Mouse (Mus musculus) bone marrow macrophage, adult 2 months (primary cell): ENCODE measurements at regions not wholly inside any gene's neighbourhood (a gene's known extent, or its start where the extent isn't known, plus 50 kb on each side); places are given as distances from the start of the nearest gene placed in this dataset.

Experiments used
- H3K27ac ChIP-seq: 2 replicates; pipeline ENCODE4 v1.5.1; 2012; ENCODE audit warnings: low read depth, low read length; ENCODE audit not compliant: insufficient read depth
- H3K4me1 ChIP-seq: 2 replicates; pipeline ENCODE4 v1.6.1; 2012; ENCODE audit warnings: low read length; ENCODE audit not compliant: control insufficient read depth, insufficient read depth
- H3K4me3 ChIP-seq: 2 replicates; pipeline ENCODE4 v1.5.1; 2012; ENCODE audit warnings: mild to moderate bottlenecking, low read length, moderate library complexity; ENCODE audit not compliant: insufficient read depth
- CTCF ChIP-seq: IDR thresholded peaks from 2 replicates; pipeline ENCODE4 v1.5.1; 2012; ENCODE audit warnings: low read depth, mild to moderate bottlenecking, low read length, moderate library complexity
- POLR2A ChIP-seq: IDR thresholded peaks from 2 replicates; pipeline ENCODE4 v1.6.1; 2012; ENCODE audit warnings: mild to moderate bottlenecking, low read depth, low read length, borderline replicate concordance

DNA sequence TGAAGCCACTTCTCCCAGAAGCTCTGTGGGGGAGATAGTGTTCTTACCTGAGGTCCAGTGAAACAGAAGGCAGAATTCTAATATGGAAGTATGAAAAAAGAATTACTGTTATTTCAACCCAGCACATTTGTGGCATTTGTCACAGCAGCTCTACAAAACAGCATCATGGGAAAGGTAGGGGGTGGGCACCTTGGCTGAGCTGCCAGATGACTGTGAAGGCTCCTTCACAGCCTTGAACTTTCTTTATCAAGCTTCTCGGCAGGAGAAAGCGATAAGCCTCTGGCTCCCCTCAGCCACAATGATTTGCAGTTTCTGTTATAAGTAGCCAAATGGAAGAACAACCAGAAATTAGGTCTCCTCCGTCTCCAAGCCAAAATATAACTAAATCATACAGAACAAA, 249.5 kb downstream of the Spry2 start:
- no peaks in the 10 kb centered on the region for H3K4me1 ChIP-seq
- no peak overlapping the region for H3K27ac ChIP-seq
- no peak overlapping the region for H3K4me3 ChIP-seq
- TF ChIP-seq CTCF: no peak
- no peak for TF ChIP-seq POLR2A

DNA sequence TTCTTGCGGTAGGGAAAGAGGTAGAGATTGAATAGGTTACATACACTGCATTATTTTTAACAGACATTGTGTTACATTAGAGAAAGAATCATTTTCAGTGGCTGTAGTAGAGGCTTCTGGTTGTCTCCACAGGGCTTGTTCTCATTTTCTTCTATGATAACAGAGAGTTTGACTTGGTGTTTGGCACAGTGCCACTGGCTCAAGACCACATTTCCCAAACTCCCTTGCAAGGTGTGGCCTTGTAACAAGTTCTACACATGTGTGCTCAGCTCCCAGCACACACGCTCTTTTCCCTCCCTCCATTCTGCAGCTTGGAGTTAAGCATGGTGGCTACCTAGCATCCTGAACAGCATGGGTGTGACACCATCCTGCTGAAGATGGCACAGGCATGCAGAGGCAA, 252.2 kb downstream of the Spry2 start:
- H3K4me1 ChIP-seq: no peaks in the 10 kb centered on the region
- H3K27ac ChIP-seq: no peak overlapping the region
- TF ChIP-seq CTCF: no peak
- no peak for TF ChIP-seq POLR2A
- H3K4me3 ChIP-seq: no peak overlapping the region

DNA sequence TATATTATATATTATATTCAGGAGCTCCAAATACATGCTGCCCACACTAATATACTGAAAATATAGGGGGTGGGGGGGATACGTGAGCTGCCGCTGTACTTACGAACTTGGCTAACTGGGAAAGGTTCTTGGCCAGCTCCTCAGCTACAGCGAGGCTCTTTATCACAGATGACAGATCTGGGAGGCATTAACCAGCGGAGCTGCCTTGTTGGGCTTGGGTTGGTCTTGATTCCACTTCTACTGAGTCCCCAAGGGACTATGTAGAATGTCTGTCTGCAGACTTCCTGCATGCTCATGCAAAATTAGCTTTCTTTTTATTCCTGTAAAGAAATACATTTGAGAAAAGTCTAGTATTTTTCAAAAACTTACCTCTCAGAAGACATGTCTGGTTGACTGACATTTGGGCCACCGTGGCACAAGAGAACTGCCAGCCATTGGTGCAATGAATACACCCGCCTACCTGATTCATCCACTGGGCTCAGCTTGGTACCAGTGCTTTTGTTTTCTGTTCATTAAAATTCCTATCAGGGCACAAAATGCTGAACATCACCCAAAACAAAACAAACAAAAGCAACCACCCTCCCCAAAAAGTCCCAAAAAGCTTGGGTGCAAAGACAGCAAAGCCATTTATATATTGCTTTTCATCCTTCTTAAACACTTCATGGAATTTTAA, 253.2 kb downstream of the Spry2 start:
- no peak for TF ChIP-seq CTCF
- no peak for TF ChIP-seq POLR2A
- peaks cover under 1% of the 10 kb centered on the region; the same call in 1 of the 2 replicates for H3K4me1 ChIP-seq
- no peak overlapping the region for H3K4me3 ChIP-seq
- H3K27ac ChIP-seq: no peak overlapping the region

DNA sequence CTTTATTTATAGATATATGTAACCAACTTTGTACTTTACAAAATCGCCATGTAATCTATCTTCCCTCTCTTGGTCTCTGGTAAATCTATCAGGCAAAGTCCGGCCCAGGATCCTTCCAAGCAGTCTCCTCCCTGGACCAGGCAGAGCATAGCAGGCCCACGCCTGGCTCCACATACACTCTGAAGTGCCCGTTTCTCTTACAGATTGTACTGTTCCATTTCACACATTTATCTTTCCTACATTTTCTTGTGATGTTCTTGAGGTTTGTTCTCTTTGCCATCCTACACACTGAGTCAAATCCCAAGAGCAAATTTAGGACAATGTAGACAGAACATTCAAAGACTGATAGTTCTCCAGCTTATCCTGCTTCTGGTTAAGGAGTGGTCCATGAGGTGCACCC, 264.3 kb downstream of the Spry2 start:
- Histone ChIP-seq H3K4me1 (0 out of 2 replicates have a peak, but pooled peaks cover 3% of the 10 kb centered on the region), H3K27ac (no peak overlapping the region), H3K4me3 (no peak overlapping the region)
- TF ChIP-seq CTCF: no peak
- TF ChIP-seq POLR2A: no peak

DNA sequence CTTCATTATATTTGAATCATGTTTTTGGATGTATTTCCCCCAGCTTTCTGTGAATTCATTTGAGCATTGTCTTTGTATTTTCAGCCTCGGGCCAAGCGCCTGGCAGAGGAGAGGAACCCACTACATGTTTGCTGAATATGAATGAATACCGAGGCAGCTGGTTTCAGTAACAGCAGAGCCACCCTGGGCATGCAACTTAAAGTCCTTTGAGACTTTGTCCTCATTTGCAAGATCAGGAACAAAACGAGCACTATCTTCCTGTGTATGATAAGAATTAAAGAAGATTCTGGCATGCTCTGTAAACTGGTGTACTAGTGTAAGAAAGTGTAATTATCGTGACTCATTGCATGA, 265.0 kb downstream of the Spry2 start:
- H3K4me3 ChIP-seq: no peak overlapping the region
- H3K4me1 ChIP-seq: 0 out of 2 replicates have a peak, but pooled peaks cover 3% of the 10 kb centered on the region
- H3K27ac ChIP-seq: no peak overlapping the region
- TF ChIP-seq POLR2A (no peak), CTCF (no peak)

DNA sequence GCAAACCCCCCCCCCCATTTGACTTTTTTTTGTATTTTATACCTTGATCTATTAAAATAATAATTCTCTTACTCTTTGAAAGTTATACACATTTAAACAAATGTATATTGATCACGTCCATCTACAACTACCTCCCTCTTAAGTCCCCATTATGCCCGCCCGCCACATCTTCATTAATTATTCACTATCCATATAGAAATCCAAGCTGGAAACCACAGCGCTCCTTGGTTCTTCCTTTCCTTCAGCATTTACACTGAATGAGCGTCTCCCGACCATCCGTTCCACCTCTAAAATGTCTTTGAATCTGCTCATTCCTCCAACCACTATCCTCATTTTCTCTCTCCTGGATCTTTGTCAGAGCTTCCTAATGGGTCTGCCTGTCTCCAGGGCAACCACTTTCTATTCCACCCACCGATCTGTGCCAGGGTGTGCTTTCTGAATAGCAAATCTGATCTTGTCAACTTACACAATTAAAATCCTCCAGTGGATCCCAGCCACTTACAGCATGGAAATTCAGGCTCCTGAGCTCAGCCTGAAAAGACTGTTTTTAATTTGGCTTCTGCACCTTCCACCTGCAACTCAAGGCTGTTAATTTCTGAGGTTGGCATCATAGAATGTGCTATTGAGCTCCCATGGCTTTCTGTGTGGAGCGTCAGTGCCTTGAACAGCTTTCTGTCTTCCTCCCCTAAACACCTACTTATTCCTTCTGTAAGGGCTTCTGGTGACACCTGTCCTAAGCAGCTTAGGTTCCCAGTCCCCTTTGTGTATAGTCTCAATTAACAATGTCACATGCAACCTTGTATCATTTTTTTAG, 265.5 kb downstream of the Spry2 start:
- no peak for TF ChIP-seq CTCF
- TF ChIP-seq POLR2A: no peak
- H3K4me1 ChIP-seq: 0 out of 2 replicates have a peak, but pooled peaks cover 3% of the 10 kb centered on the region

DNA sequence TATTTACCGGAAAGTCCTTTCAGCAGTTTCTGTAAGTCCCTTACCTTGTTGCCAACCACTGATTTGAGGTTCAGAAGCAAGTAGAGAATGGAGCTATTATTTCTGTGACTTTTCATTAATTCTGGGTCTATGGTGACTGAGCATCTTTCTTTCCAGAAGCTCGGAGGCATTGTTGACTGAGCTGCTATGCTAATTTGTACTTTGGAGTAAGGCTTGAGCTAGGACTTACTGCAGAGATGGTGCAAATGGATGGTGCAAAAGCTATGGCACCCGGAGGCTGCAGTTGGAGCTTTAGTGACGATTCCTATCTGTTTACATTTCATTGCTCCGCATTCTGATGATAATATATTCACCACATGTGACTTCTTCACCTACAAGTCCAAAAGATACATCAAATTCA, 266.2 kb downstream of the Spry2 start:
- no peak overlapping the region for H3K27ac ChIP-seq
- H3K4me1 ChIP-seq: 0 out of 2 replicates have a peak, but pooled peaks cover 3% of the 10 kb centered on the region
- no peak overlapping the region for H3K4me3 ChIP-seq
- TF ChIP-seq POLR2A (no peak), CTCF (no peak)

More for the DNA sequence above, 265.5 kb downstream of the Spry2 start:
- Histone ChIP-seq H3K4me3 (no peak overlapping the region), H3K27ac (no peak overlapping the region)

DNA sequence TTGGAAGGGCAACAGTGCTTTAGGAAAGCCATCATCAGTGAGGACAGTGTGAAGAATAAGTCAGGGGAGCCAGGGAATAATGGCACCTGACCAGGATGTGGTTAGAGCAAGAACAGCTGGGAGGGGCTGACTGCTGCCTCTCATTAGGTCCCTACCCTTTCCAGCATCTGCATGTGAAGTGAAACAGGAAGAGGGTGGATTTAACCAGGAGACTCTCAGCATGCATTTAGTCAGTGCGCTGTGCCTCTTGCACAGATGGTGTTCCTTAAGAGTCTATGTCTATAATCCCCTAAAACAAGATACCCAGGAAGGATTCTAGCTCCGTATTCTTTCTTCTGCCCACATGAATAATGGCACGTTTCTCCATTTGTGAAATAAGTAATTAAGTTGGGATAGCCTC, 267.9 kb downstream of the Spry2 start:
- Histone ChIP-seq H3K27ac (no peak overlapping the region), H3K4me1 (0 out of 2 replicates have a peak, but pooled peaks cover 3% of the 10 kb centered on the region), H3K4me3 (no peak overlapping the region)
- TF ChIP-seq POLR2A: no peak
- TF ChIP-seq CTCF: no peak

DNA sequence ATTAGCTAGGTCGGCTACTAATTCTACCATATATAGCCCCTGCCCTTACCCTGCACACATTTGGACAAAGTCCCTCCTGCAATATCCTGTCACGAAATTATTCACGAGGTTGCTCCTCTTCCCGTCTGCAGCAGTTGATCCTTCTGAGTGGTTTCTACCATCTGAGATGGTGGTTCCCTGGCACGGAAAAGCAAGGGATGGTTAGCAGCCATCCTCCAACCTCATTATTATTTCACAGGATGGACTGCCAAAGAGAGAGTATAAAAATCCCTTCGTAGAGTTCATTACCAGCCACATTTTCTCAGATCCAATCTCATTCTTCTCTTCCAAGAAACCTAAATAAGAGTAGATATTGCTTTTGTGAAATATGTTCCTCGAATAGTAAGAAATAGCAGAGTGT, 272.2 kb downstream of the Spry2 start:
- 0 out of 2 replicates have a peak, but pooled peaks cover 3% of the 10 kb centered on the region for H3K4me1 ChIP-seq
- no peak overlapping the region for H3K4me3 ChIP-seq
- no peak overlapping the region for H3K27ac ChIP-seq
- TF ChIP-seq POLR2A (no peak), CTCF (no peak)

DNA sequence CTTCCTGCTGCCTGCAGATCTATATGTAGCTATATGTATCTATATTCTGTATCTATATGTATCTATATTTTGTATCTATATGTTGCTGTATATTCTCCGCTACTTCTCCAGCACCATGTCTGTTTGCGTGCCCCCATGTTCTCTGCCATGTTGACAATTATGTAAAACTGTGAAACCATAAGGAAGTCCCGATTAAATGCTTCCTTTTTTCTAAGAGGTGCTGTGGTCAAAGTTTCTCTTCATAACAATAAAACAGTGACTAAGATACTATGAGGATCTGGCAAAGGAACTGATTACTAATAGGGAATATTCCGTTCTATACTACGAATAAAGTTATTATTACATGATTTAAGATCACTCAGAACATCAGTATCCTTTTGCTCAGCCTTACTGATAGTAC, 274.5 kb downstream of the Spry2 start:
- Histone ChIP-seq H3K4me1 (no peaks in the 10 kb centered on the region), H3K4me3 (no peak overlapping the region), H3K27ac (no peak overlapping the region)
- TF ChIP-seq POLR2A (no peak), CTCF (no peak)
